Mouse (Mus musculus) bone marrow macrophage, adult 2 months (primary cell): Measurements from ENCODE around the gene Cramp1l.

Experiments used
- CTCF ChIP-seq: IDR thresholded peaks from 2 replicates; pipeline ENCODE4 v1.5.1; 2012; ENCODE audit warnings: low read depth, mild to moderate bottlenecking, low read length, moderate library complexity
- POLR2A ChIP-seq: IDR thresholded peaks from 2 replicates; pipeline ENCODE4 v1.6.1; 2012; ENCODE audit warnings: mild to moderate bottlenecking, low read depth, low read length, borderline replicate concordance

DNA sequence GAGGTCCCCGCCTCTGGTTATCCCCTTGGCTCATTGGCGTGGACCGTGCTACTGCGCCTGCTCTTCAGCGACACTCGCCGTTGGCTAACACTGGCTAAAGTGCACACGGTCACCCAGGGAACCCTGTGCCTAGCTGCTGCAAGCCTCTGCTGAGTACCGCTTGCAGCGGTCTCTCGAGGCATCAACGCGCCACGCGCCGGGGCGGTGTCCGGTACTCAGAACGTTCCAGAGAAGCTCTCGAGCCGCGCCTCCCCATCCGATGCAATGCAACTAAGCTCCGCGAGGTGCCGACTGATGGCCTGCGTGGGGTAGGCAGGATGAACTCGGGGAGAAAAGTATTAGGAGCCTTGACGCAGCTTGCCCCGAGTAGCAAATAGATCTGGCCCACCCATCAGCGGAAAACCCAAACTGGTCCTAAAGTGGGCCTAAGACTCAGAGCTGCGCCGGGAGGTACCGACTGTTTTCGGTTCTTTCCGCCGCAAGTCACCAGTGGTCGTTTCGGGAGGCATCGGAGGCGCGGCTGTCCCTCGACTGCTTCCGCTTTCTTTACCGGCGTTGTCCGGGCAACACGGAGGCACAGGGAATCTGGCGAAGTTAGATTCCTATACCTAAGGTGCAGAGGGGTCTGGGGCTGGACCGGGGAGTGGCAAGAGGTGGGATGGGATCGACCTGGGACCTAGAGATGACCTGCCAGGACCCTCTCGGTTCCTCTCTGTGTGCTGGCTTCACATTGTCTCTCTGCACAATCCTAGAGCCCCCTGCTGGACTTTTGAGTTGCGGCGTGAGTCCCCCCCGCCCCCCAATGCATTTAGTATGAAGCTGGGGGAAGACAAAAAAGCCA lies 924 bp upstream of the Cramp1l start:
- TF ChIP-seq POLR2A (no peak), CTCF (peak; percentile 75)
